Mouse (Mus musculus) CD4-positive helper T cell, adult 2 months (primary cell): ENCODE data around the gene Derl2.

Source experiments
- DNase-seq: peaks from one replicate; pipeline ENCODE4 v3.0.0-alpha.2; 2012; ENCODE audit warnings: low read depth, missing footprints, low spot score

Gene Derl2

DNA sequence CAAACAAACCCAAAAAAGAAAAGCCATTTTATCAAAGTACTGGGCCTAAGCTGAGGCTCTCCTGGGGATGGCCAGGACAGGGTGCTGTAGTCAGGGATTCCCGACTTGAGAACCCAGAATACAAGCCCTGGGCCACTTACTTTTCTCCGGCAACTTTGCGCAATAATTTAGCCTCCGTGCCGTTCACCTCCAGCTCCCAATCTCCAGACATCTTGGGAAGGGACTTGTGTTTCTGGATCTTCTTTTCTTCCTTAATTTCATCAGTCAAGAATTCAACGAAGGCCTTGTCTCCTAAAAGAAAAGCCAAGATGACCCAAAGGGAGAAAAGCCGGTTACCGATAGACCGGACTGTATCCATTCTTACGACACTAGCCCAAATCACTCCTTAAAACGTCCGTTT, 37.6 kb downstream of the Derl2 start:
- no peak for DNase-seq

GRCm38 (mm10) chr11:70980751-70981510, 38.7 kb downstream of the Derl2 start:
- no peak for DNase-seq

DNA sequence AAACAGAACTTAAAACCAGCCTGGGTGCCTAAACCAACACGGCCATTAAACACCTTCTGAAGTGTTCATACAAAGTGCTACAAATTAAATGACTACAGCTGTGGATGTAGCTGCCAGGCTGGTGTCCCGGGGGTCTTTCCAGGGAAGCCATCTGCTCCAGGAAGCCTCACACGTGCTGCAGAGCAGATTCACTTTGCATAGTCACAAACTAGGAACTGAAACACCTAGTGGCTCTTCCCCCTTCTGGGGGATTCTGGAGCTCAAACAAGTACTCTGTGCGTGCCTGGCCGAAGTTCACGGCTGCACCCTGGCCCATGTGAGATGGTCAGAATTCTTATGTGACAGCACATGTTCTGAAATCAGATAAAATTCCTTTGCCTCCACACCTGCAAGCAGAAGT, 39.4 kb downstream of the Derl2 start:
- DNase-seq, result no peak

GRCm38 (mm10) chr11:70977293-70977692, 42.3 kb downstream of the Derl2 start:
- DNase-seq, result no peak

DNA sequence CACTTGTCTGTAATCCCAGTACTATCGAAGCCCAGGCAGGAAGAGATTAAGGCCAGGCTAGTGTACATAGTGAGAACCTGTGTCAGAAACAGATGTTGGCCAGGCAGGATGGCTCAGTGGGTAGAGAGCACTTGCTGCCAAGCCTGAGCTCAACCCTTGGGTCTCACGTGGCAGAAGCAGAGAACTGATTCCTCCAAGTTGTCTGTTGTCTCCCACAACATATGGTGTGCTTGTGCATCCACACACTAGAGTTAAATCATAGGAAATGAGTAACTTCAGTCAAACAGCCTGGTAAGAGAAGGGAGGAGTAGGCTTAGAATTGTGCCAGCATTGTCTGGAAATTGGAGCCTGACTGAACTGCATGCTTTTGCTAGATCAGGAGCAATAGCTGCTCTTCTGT, 44.4 kb downstream of the Derl2 start:
- DNase-seq, result no peak

DNA sequence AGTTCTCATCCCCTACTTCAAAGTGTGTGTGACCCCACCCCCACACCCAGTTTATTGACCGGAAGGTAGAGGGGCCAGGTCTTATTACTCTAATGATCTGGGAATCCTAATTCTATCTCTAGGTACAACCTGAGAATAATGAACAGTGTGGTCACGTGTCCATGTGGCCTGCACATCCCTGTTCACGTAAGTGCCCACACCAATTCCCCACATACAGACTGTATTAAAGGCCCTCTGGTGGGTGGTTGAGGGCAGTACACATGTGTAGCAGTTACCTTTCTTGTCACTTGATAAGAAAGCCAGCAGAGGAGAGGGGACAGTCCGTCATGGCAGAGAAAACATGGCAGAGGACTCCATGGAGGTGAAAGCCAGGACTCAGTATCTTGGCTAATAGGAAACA, 45.7 kb downstream of the Derl2 start:
- peak; percentile 21 for DNase-seq

- DNase-seq, result no peak
These were observed 47.1 kb downstream of the Derl2 start for GRCm38 (mm10) chr11:70972586-70972985.

GRCm38 (mm10) chr11:70970560-70971540, 48.8 kb downstream of the Derl2 start:
- DNase-seq, result peak; percentile 78

- peak; percentile 98 for DNase-seq
These were observed 49.7 kb downstream of the Derl2 start, which contains the start of the genes Nup88 and Rpain for GRCm38 (mm10) chr11:70969821-70970559. Gene Nup88, minus strand, starts transcription at chr11:70969973. Gene Rpain, plus strand, starts transcription at chr11:70970213.

DNA sequence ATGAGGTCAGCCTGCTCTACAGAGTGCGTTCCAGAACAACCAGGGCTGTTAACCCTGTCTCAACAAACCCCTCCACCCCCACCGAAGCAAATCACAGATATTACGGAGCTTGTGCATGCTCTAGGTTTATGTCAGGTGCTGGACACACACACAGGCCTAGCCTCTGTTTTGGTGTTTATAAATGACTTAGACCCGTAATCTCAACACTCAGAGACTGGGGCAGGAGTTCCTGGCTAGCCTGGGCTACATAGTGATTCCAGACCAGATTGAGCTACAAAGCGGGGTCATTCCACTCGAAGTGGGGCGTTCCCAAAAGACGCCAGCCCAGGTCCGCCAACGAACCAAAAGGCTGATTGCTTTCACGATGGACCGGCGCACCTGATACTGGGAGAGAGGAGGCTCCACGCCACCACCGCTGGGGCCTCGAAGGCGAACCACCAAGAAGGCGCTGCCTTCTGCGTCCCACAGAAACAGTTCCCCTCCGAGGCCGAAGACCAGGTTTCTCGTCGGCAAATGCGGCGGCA, 50.3 kb downstream of the Derl2 start:
- DNase-seq, result no peak

- no peak for DNase-seq
These were observed 55.3 kb downstream of the Derl2 start for GRCm38 (mm10) chr11:70964222-70964907.

DNA sequence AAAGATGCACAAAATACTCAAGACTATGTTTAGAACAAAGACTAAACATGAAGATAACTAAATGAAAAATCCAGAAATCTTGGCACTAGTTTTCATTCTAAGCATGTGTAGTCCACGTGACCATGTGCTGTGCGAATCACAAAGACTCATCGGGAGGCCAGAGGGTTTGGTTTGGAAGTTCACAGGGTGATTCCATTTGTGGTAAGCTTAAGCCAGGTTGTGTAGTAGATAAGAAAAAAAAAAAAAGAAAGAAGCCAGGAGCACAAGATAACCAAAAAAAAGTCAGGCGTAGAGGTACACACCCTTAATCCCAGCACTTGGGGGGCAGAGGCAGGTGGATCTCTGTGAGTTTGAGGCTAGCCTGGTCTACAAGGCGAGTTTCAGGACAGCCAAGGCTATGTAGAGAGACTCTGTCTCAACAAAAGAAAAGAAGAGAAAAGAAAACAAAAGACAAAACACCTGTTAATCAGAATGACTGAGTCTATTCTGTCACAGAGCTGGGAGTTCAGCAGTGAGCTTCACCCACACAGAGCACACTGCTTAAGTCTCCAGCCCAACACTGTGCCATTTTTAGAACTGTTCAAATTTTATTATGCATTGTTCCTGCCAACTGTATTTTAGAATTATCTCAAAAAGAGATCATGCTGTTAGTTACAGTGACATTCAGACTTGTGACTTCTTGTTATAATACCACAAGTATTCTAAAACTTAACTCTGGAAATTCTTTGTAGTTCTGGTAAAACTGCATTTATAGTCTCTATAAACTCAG, 58.7 kb downstream of the Derl2 start:
- DNase-seq, result no peak
